In genomic region chr7:114301293-114301782, GRCm38 (mm10) we compare ENCODE assay signal across 13 mouse cellular contexts. TPM values are rescaled to one million over a fixed set of nuclear protein-coding genes. Genes with fewer than 3 reads are reported as not detected.
DNase-seq lines count a peak whose midpoint lies in the region; ATAC-seq lines count a peak whose summit lies in the region.
"Had no signal": no experiment of that assay in that cellular context is flagged by ENCODE, and none has a peak within 500 bp of the region (broad histone marks: within the 10 kb centered on the region; RNA-seq: fewer than 3 reads in every experiment).

No protein-coding gene starts in this region.

- peaks cover 0 to 4% of the 10 kb centered on the region in 2 experiments; a peak in 1 of 4 replicates for H3K4me1 ChIP-seq in heart, embryonic 14.5 days (ENCODE audit: control insufficient read depth in 2 of 2, insufficient read depth in 2 of 2, low read length in 2 of 2)
- peaks cover 60% of the 10 kb centered on the region for H3K4me1 ChIP-seq in megakaryocyte, embryonic 14.5 days
- H3K4me1 ChIP-seq in intestine, embryonic 15.5 days (replicated peaks): no peaks in the 10 kb centered on the region
- H3K4me1 ChIP-seq: embryonic facial prominence, embryonic 15.5 days; limb, embryonic 12.5 days; stomach, embryonic 15.5 days had no signal

- intact Hi-C loops in heart, postnatal 25 days (cut with DNase I): no loop called here

- H3K9ac ChIP-seq in heart, embryonic 14.5 days (ENCODE audit: low read length): no peak overlapping the region
- H3K9ac ChIP-seq in intestine, embryonic 15.5 days: no peak overlapping the region
- H3K9ac ChIP-seq: embryonic facial prominence, embryonic 15.5 days; limb, embryonic 12.5 days; stomach, embryonic 15.5 days had no signal

- ATAC-seq in heart, embryonic 14.5 days (ENCODE audit: insufficient number of reproducible peaks, insufficient read depth, low FRiP score, low read depth): peak; percentile 59; the same call in 1 of the 2 replicates
- no peak for ATAC-seq in intestine, embryonic 15.5 days

- H3K4me3 ChIP-seq in heart, embryonic 14.5 days (ENCODE audit: control insufficient read depth in 1 of 2, insufficient read depth in 1 of 2, low read depth in 1 of 2, low read length in 2 of 2): no peak overlapping the region
- peak overlapping the region; percentile 38 for H3K4me3 ChIP-seq in megakaryocyte, embryonic 14.5 days (replicated peaks)
- no peak overlapping the region for H3K4me3 ChIP-seq in intestine, embryonic 15.5 days (replicated peaks)
- H3K4me3 ChIP-seq: embryonic facial prominence, embryonic 15.5 days; limb, embryonic 12.5 days; stomach, embryonic 15.5 days had no signal

- no peak for DNase-seq in heart, postnatal 25 days (ENCODE audit: low spot score)
- peak; percentile 98 for DNase-seq in 416B (ENCODE audit: low read depth)
- peak; percentile 40 for DNase-seq in MEL-GATA-1-ER (ENCODE audit: extremely low read depth, low read depth)
- DNase-seq in adrenal gland, postnatal 36 days: no peak
- DNase-seq in layer of hippocampus, postnatal 10 days (ENCODE audit: low spot score in 2 of 2): no peak
- DNase-seq: heart, postnatal 36 days; kidney, postnatal 25 days had no signal

- no peaks in the 10 kb centered on the region for H3K27me3 ChIP-seq in heart, embryonic 14.5 days (ENCODE audit: control insufficient read depth, insufficient read depth, low read length)
- H3K27me3 ChIP-seq in megakaryocyte, embryonic 14.5 days (replicated peaks): no peaks in the 10 kb centered on the region
- no peaks in the 10 kb centered on the region for H3K27me3 ChIP-seq in intestine, embryonic 15.5 days (replicated peaks)
- H3K27me3 ChIP-seq: embryonic facial prominence, embryonic 15.5 days; limb, embryonic 12.5 days; stomach, embryonic 15.5 days had no signal

- H3K36me3 ChIP-seq in heart, embryonic 14.5 days (ENCODE audit: control insufficient read depth, insufficient read depth, low read length): no peaks in the 10 kb centered on the region
- no peaks in the 10 kb centered on the region for H3K36me3 ChIP-seq in megakaryocyte, embryonic 14.5 days (replicated peaks; ENCODE audit: low read length)
- no peaks in the 10 kb centered on the region for H3K36me3 ChIP-seq in intestine, embryonic 15.5 days
- H3K36me3 ChIP-seq: embryonic facial prominence, embryonic 15.5 days; limb, embryonic 12.5 days; stomach, embryonic 15.5 days had no signal

- H3K27ac ChIP-seq in heart, embryonic 14.5 days (replicated peaks in 1 of 2; ENCODE audit: control insufficient read depth in 1 of 2, insufficient read depth in 1 of 2, low read depth in 2 of 2, low read length in 2 of 2): peak overlapping the region; percentile 9 to 33; a peak in 1 of 4 replicates
- H3K27ac ChIP-seq in intestine, embryonic 15.5 days: no peak overlapping the region
- H3K27ac ChIP-seq: embryonic facial prominence, embryonic 15.5 days; limb, embryonic 12.5 days; stomach, embryonic 15.5 days had no signal

- H3K4me2 ChIP-seq in heart, embryonic 14.5 days (ENCODE audit: low read length): no peak overlapping the region
- no peak overlapping the region for H3K4me2 ChIP-seq in intestine, embryonic 15.5 days (replicated peaks)
- H3K4me2 ChIP-seq: embryonic facial prominence, embryonic 15.5 days; limb, embryonic 12.5 days; stomach, embryonic 15.5 days had no signal

- 16% methylated on average over 4 of the region's 4 CpGs for WGBS in heart, embryonic 14.5 days
- WGBS in intestine, embryonic 15.5 days: 42% methylated on average over 4 of the region's 4 CpGs

- no peaks in the 10 kb centered on the region for H3K9me3 ChIP-seq in heart, embryonic 14.5 days (ENCODE audit: control insufficient read depth, low read length)
- no peaks in the 10 kb centered on the region for H3K9me3 ChIP-seq in megakaryocyte, embryonic 14.5 days
- H3K9me3 ChIP-seq in intestine, embryonic 15.5 days: no peaks in the 10 kb centered on the region
- H3K9me3 ChIP-seq: embryonic facial prominence, embryonic 15.5 days; limb, embryonic 12.5 days; stomach, embryonic 15.5 days had no signal

RNA-seq across cellular contexts. Expression of gene Psma1, which starts 25.4 kb away (rescaled TPM):
- 330 and 349 TPM in 2 replicates for polyA plus RNA-seq in heart, embryonic 14.5 days (2014; fragmentation: Nextera tagmentation; extraction: Ambion mirVana)
- 100 to 1,000 TPM; 134 to 146 TPM for total RNA-seq in heart, postnatal 25 days (2021)
- 1.9 and 4.9 TPM in 2 replicates for polyA plus RNA-seq in megakaryocyte, embryonic 14.5 days (2012; ENCODE audit: insufficient read depth, low replicate concordance)
- total RNA-seq in adrenal gland, postnatal 36 days (2021): 100 to 1,000 TPM; 163 to 180 TPM
- polyA plus RNA-seq in intestine, embryonic 15.5 days (2015; fragmentation: Nextera tagmentation; extraction: Ambion mirVana): 369 and 381 TPM in 2 replicates
- total RNA-seq in layer of hippocampus, postnatal 10 days (2021): 100 to 1,000 TPM; 142 to 143 TPM

RNA-seq across cellular contexts. Expression of gene Copb1, which starts 46.8 kb away (rescaled TPM):
- polyA plus RNA-seq in heart, embryonic 14.5 days (2014; fragmentation: Nextera tagmentation; extraction: Ambion mirVana): 85.0 and 88.9 TPM in 2 replicates
- 10 to 100 TPM; 40.0 to 44.6 TPM for total RNA-seq in heart, postnatal 25 days (2021)
- 3.3 TPM in 1 of 2 replicates, not detected in the other for polyA plus RNA-seq in megakaryocyte, embryonic 14.5 days (2012; ENCODE audit: insufficient read depth, low replicate concordance)
- total RNA-seq in adrenal gland, postnatal 36 days (2021): 100 to 1,000 TPM; 134 to 135 TPM
- polyA plus RNA-seq in intestine, embryonic 15.5 days (2015; fragmentation: Nextera tagmentation; extraction: Ambion mirVana): 113 and 125 TPM in 2 replicates
- 10 to 100 TPM; 69.2 to 70.5 TPM for total RNA-seq in layer of hippocampus, postnatal 10 days (2021)

Comparison
In these comparisons a context has a peak if more than half of its experiments do, and no peak if none do; other contexts are left out.
1. DNase-seq: peak in 416B (single experiment) and MEL-GATA-1-ER (single experiment); none in heart, postnatal 25 days (single experiment), adrenal gland, postnatal 36 days (0 of 2) and layer of hippocampus, postnatal 10 days (0 of 2).